Mouse (Mus musculus) bone marrow, adult 2 months (tissue): ENCODE measurements around the gene Gm11983.

Experiments
- CTCF ChIP-seq: fragments of 200-500 bp; IDR thresholded peaks from 2 replicates; pipeline ENCODE4 v1.5.1; 2011; ENCODE audit warnings: low read length, control low read depth; ENCODE audit not compliant: control insufficient read depth, insufficient read depth
- POLR2A ChIP-seq: fragments of 200-500 bp; IDR thresholded peaks from 2 replicates; pipeline ENCODE4 v1.6.1; 2011; ENCODE audit warnings: low read depth, mild to moderate bottlenecking, control low read depth, low read length, borderline replicate concordance; ENCODE audit not compliant: control insufficient read depth

GRCm38 (mm10) chr11:6870947-6871346 is 33.5 kb upstream of the Gm11983 start:
- no peak for TF ChIP-seq POLR2A
- TF ChIP-seq CTCF = no peak
